Mouse (Mus musculus) limb, embryonic 14.5 days (tissue): ENCODE data around the gene Arap2. TPM values are rescaled to one million over a fixed set of nuclear protein-coding genes. Genes with fewer than 3 reads are reported as not detected.
"Not testable (repeated sequence)": the region's sequence is repeated elsewhere in the genome, so short reads cannot be mapped to it uniquely, and the experiment has no call there.

Experiments used
- ATAC-seq: fragments of 200-750 bp; cut with Nextera tagmentation; 2 replicates; pipeline ENCODE4 v1.8.0; 2017; ENCODE audit warnings: low read depth, moderate number of reproducible peaks, moderate TSS enrichment; ENCODE audit not compliant: low FRiP score
- DNase-seq: peaks from one replicate; pipeline ENCODE4 v3.0.0-alpha.2; 2015; ENCODE audit warnings: low spot score
- H3K27ac ChIP-seq: fragments of 300-500 bp; sonication (generic); replicated peaks from 2 replicates; pipeline ENCODE4 v1.5.1; 2014; ENCODE audit warnings: low read depth, mild to moderate bottlenecking, low read length, moderate library complexity, mixed read lengths
- H3K27me3 ChIP-seq: fragments of 300-500 bp; sonication (generic); 2 replicates; pipeline ENCODE4 v1.6.1; 2014; ENCODE audit warnings: low read length, mixed read lengths; ENCODE audit not compliant: control insufficient read depth, insufficient read depth
- H3K36me3 ChIP-seq: fragments of 300-500 bp; sonication (generic); 2 replicates; pipeline ENCODE4 v1.6.1; 2014; ENCODE audit warnings: mild to moderate bottlenecking, low read length, moderate library complexity, mixed read lengths; ENCODE audit not compliant: control insufficient read depth, insufficient read depth
- H3K4me1 ChIP-seq: fragments of 300-500 bp; sonication (generic); 2 replicates; pipeline ENCODE4 v1.6.1; 2014; ENCODE audit warnings: antibody characterized with exemption, low read length, mixed read lengths; ENCODE audit not compliant: control insufficient read depth, insufficient read depth
- H3K4me2 ChIP-seq: fragments of 300-500 bp; sonication (generic); replicated peaks from 2 replicates; pipeline ENCODE4 v1.6.1; 2014; ENCODE audit warnings: low read depth, mild to moderate bottlenecking, low read length, moderate library complexity; ENCODE audit not compliant: severe bottlenecking
- H3K4me3 ChIP-seq: fragments of 300-500 bp; sonication (generic); replicated peaks from 2 replicates; pipeline ENCODE4 v1.5.1; 2014; ENCODE audit warnings: low read length
- H3K9ac ChIP-seq: fragments of 300-500 bp; sonication (generic); 2 replicates; pipeline ENCODE4 v1.6.1; 2014; ENCODE audit warnings: mild to moderate bottlenecking, low read depth, low read length, moderate library complexity; ENCODE audit not compliant: severe bottlenecking
- H3K9me3 ChIP-seq: fragments of 300-500 bp; sonication (generic); 2 replicates; pipeline ENCODE4 v1.6.1; 2016; ENCODE audit warnings: low read length; ENCODE audit not compliant: control insufficient read depth
- POLR2A ChIP-seq: fragments of 200-500 bp; IDR thresholded peaks from 2 replicates; pipeline ENCODE4 v1.8.0; 2012; ENCODE audit warnings: inconsistent platforms, mild to moderate bottlenecking, moderate library complexity, borderline replicate concordance; ENCODE audit not compliant: insufficient read depth, insufficient read length; ENCODE audit errors: extremely low read depth
- WGBS: fragments of 180-500 bp; shearing (Covaris S2); extraction: QIAGEN DNeasy Blood & Tissue Kit; methylation state at CpG from one replicate; pipeline ENCODE4 v1.1.7; 2014; 5-methylcytosine and 5-hydroxymethylcytosine counted together
- polyA plus RNA-seq, 2 experiments: library from polyadenylated mRNA; depleted of rRNA in 1 of 2; stranded (reverse) in 1 of 2; unstranded in 1 of 2; fragments of >200 nt; fragmentation: Nextera tagmentation in 1 of 2; extraction: Ambion mirVana in 1 of 2; gene quantifications; 2 replicates each; pipeline versions ENCODE4 v1.2.1 to v1.2.3; 2012 to 2014

Gene Arap2
- polyA plus RNA-seq, 2 experiments, result 2.4 to 8.0 TPM

DNA sequence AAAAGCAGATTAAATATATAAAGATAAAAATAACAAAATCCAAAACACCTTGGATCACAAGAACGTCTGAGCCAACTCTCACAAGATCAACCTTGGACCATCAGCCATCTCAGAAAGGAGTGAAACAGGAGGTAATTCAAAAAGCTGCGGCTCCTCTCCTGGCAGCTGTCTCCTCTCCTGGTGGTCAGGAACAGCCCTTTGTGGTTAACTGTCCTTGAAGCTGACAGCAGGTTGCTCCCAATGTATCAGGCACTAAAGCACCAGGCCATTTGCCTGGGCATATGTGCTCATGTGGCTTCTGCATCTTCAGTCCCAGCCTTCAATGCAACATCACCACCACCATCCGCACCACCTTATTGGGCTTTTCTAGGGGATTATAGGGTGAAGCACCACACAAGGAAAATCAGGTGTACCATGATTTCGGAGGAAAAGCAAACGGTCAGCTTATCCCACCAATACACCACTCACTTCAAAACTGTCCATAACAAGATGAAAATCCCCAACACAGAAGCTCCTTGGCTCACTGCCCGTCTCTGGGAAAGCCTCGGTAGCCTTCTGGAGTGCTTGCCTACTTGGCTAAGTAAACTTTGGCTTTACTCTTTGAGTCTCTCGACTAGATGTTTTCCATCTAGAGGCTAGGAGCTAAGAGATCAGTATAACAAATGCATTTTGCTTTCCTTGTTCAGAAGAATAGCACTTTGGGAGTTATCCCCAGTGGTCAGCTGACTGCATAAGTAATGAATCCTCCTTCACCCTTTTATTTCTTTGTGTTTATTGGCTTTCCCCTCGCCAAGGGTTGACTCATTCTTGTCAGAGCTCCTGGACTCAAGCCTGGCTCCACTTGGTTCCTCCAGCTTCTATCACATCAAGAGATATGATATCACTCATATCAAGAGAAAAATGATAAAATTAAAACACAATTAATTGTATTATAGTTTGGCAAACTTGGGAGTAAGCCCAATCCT is 26.2 kb downstream of the Arap2 start:
- Histone ChIP-seq H3K27ac (no peak overlapping the region), H3K36me3 (no peaks in the 10 kb centered on the region), H3K4me2 (no peak overlapping the region), H3K4me3 (no peak overlapping the region), H3K27me3 (no peaks in the 10 kb centered on the region), H3K9me3 (no peaks in the 10 kb centered on the region), H3K4me1 (no peaks in the 10 kb centered on the region), H3K9ac (no peak overlapping the region)
- no peak for DNase-seq
- WGBS, result 78% methylated on average over 9 of the region's 9 CpGs
- no peak for ATAC-seq
- TF ChIP-seq POLR2A, result no peak

- not testable (repeated sequence) for H3K36me3 ChIP-seq, H3K4me3 ChIP-seq, H3K4me1 ChIP-seq, ATAC-seq, H3K27me3 ChIP-seq, H3K27ac ChIP-seq, H3K9me3 ChIP-seq, H3K4me2 ChIP-seq, DNase-seq, H3K9ac ChIP-seq
- WGBS, result 94% methylated on average over 7 of the region's 7 CpGs
Observed at GRCm38 (mm10) chr5:62730573-62730972, 35.4 kb downstream of the Arap2 start.

- no peaks in the 10 kb centered on the region for H3K27me3 ChIP-seq
- DNase-seq (no peak), ATAC-seq (no peak)
- H3K9me3 ChIP-seq, result no peaks in the 10 kb centered on the region
- H3K4me2 ChIP-seq, result no peak overlapping the region
- 78% methylated on average over 2 of the region's 2 CpGs for WGBS
- H3K4me3 ChIP-seq, result no peak overlapping the region
- no peak overlapping the region for H3K9ac ChIP-seq
- no peak overlapping the region for H3K27ac ChIP-seq
- TF ChIP-seq POLR2A, result no peak
- no peaks in the 10 kb centered on the region for H3K36me3 ChIP-seq
- no peaks in the 10 kb centered on the region for H3K4me1 ChIP-seq
Observed at GRCm38 (mm10) chr5:62725551-62725950, 40.4 kb downstream of the Arap2 start.

DNA sequence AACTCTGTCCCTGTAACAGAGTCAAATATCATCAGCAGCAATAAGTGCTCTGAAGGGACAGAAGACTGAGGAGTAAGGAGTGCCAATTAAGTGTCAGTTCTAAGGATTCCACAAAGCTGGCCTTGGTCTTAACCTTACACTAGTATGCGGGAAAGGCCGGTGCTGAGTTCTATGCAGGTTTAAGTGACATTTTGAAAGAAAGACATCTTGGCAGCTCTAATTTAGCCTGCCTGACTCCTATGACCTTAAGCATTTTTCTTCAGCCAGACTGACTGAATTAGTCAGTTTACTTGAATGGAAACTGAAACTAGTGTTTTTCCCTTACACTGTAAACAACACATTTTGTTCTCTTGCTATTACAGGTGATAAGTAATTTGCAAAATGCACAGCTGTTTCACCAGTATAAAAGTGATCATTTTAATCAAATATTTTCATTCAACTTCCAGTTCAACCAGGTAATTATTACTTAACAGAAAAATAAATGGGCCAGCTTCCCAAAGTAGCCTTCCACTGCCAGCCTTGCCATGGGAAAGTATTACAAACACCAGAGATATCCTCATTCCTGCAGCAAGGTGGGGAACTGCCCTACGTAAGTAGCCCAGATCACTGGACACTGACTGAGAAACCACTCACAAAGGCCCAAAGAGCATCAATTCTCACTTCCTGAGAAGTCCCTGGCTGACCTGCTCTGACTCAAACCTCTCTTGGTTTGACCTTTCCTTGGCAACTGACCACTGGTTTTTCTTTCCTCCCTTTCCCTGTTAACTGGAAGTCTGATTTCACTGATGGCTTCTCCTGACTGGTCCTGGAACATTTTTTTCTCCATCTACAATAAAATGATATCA is 42.5 kb downstream of the Arap2 start:
- no peak for TF ChIP-seq POLR2A
- no peak for ATAC-seq
- 78% methylated on average over 3 of the region's 3 CpGs for WGBS
- Histone ChIP-seq H3K4me3 (no peak overlapping the region), H3K9ac (no peak overlapping the region), H3K36me3 (no peaks in the 10 kb centered on the region), H3K9me3 (no peaks in the 10 kb centered on the region), H3K27me3 (no peaks in the 10 kb centered on the region), H3K27ac (no peak overlapping the region), H3K4me1 (no peaks in the 10 kb centered on the region), H3K4me2 (no peak overlapping the region)
- DNase-seq, result no peak

DNA sequence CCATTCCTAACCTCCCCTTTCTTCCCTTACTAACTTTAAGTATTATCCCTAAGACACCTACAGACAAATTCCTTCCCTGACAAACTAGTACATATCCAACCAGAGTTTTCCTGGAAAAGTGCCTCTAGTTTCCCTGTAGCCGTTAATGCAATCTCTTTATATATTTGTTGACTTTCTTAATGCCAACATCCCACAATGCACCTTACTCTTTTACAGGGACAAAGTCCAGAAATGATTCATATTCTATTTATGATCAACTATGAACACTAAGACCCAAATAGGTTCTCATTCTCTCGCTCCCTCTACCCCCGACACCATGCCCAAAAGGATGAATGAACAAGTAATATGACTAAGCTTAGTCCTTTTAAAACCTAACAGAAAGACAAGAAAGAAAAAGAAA is 49.5 kb downstream of the Arap2 start:
- no peak overlapping the region for H3K4me2 ChIP-seq
- WGBS, result 91% methylated on average over 3 of the region's 3 CpGs

More for the DNA sequence above, 49.5 kb downstream of the Arap2 start:
- no peak for ATAC-seq
- H3K27me3 ChIP-seq, result no peaks in the 10 kb centered on the region
- H3K36me3 ChIP-seq, result no peaks in the 10 kb centered on the region
- no peak for DNase-seq
- no peak overlapping the region for H3K9ac ChIP-seq
- TF ChIP-seq POLR2A, result no peak
- no peak overlapping the region for H3K4me3 ChIP-seq
- H3K9me3 ChIP-seq, result no peaks in the 10 kb centered on the region
- no peak overlapping the region for H3K27ac ChIP-seq
- H3K4me1 ChIP-seq, result no peaks in the 10 kb centered on the region
